In the genomic region with DNA sequence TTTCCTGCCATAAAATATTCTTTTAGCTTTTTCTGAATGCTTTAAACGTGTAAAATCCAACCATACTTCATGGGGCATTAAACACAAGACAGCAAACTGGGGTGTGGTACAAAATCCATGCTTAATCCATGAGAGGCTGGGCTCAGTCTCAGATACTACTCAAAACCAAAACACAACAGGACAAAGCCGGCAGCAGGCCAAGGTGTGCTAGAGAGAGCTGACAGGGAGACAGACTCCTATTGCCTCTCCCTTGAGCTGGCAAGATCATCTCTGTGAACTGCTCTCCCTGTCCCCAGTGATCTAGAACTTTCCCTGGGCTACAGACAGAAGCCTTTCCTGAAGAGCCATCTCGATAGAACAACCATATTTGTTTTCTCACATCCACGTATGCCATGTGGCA, we compare ENCODE assay signal across 19 mouse cellular contexts. TPM values are rescaled to one million over a fixed set of nuclear protein-coding genes. Genes with fewer than 3 reads are reported as not detected.
DNase-seq lines count a peak whose midpoint lies in the region; ATAC-seq and TF ChIP-seq lines count a peak whose summit lies in the region.
"Had no signal": no experiment of that assay in that cellular context is flagged by ENCODE, and none has a peak within 500 bp of the region (broad histone marks: within the 10 kb centered on the region; RNA-seq: fewer than 3 reads in every experiment).

No protein-coding gene starts in this region.

- no peaks in the 10 kb centered on the region for H3K27me3 ChIP-seq in embryonic facial prominence, embryonic 14.5 days (replicated peaks; ENCODE audit: control insufficient read depth, insufficient read depth, low read length)
- peaks cover 21% of the 10 kb centered on the region for H3K27me3 ChIP-seq in embryonic facial prominence, embryonic 10.5 days (replicated peaks; ENCODE audit: low read depth, poor library complexity, severe bottlenecking)
- no peaks in the 10 kb centered on the region for H3K27me3 ChIP-seq in heart, postnatal 0 days (ENCODE audit: control insufficient read depth, insufficient read depth, low read length)
- H3K27me3 ChIP-seq in liver, adult 2 months (ENCODE audit: control insufficient read depth, insufficient read depth, low read length), result no peaks in the 10 kb centered on the region
- H3K27me3 ChIP-seq in liver, postnatal 0 days (ENCODE audit: insufficient read depth, low read length), result no peaks in the 10 kb centered on the region
- H3K27me3 ChIP-seq: embryonic facial prominence, embryonic 15.5 days; hindbrain, embryonic 12.5 days; limb, embryonic 15.5 days; liver, embryonic 15.5 days had no signal

- TF ChIP-seq POLR2A in liver, adult 2 months (IDR thresholded peaks at IDR 0.05; ENCODE audit: extremely low read depth, insufficient read depth, low read length), result no peak

- intact Hi-C loops in heart, postnatal 36 days (cut with DNase I), result no loop called here

- no peak overlapping the region for H3K4me3 ChIP-seq in embryonic facial prominence, embryonic 14.5 days (ENCODE audit: low read depth, low read length)
- H3K4me3 ChIP-seq in embryonic facial prominence, embryonic 10.5 days, result no peak overlapping the region
- H3K4me3 ChIP-seq in heart, postnatal 0 days (ENCODE audit: low read depth, low read length), result no peak overlapping the region
- no peak overlapping the region for H3K4me3 ChIP-seq in liver, adult 2 months (ENCODE audit: insufficient read depth, low read depth, low read length)
- H3K4me3 ChIP-seq in liver, postnatal 0 days (ENCODE audit: low read depth, low read length), result no peak overlapping the region
- H3K4me3 ChIP-seq: embryonic facial prominence, embryonic 15.5 days; heart, adult 2 months; hindbrain, embryonic 12.5 days; limb, embryonic 15.5 days; liver, embryonic 15.5 days had no signal

- H3K36me3 ChIP-seq in embryonic facial prominence, embryonic 14.5 days (ENCODE audit: control insufficient read depth, insufficient read depth, low read length), result 0 out of 2 replicates have a peak, but pooled peaks cover 9% of the 10 kb centered on the region
- H3K36me3 ChIP-seq in embryonic facial prominence, embryonic 10.5 days (replicated peaks), result peaks cover 7% of the 10 kb centered on the region
- peaks cover 6% of the 10 kb centered on the region; the same call in 1 of the 2 replicates for H3K36me3 ChIP-seq in heart, postnatal 0 days (replicated peaks; ENCODE audit: control insufficient read depth, insufficient read depth, low read length)
- H3K36me3 ChIP-seq in liver, adult 2 months (ENCODE audit: control insufficient read depth, insufficient read depth, low read length), result peaks cover 5% of the 10 kb centered on the region
- H3K36me3 ChIP-seq in liver, postnatal 0 days (replicated peaks; ENCODE audit: insufficient read depth, low read length), result peaks cover 4% of the 10 kb centered on the region; the same call in 1 of the 2 replicates
- H3K36me3 ChIP-seq: hindbrain, embryonic 12.5 days had no signal

- no peak overlapping the region for H3K4me2 ChIP-seq in embryonic facial prominence, embryonic 14.5 days (ENCODE audit: low read depth, low read length)
- no peak overlapping the region for H3K4me2 ChIP-seq in heart, postnatal 0 days (ENCODE audit: low read depth, low read length)
- H3K4me2 ChIP-seq in liver, postnatal 0 days (ENCODE audit: low read depth, low read length), result no peak overlapping the region; the same call in none of the 2 replicates
- H3K4me2 ChIP-seq: embryonic facial prominence, embryonic 15.5 days; hindbrain, embryonic 12.5 days; limb, embryonic 15.5 days; liver, embryonic 15.5 days had no signal

- TF ChIP-seq EP300 in heart, postnatal 0 days (IDR thresholded peaks at IDR 0.05; ENCODE audit: low read depth), result no peak
- no peak for TF ChIP-seq EP300 in liver, postnatal 0 days (IDR thresholded peaks at IDR 0.05; ENCODE audit: low read depth)

- DNase-seq in adrenal gland, adult 2 months, result peak; percentile 41
- no peak for DNase-seq in adrenal gland, adult 18-20 months (ENCODE audit: low spot score in 2 of 2)
- DNase-seq in embryonic facial prominence, embryonic 14.5 days (ENCODE audit: low spot score), result peak; percentile 16
- no peak for DNase-seq in embryonic facial prominence, embryonic 10.5 days (ENCODE audit: low spot score)
- no peak for DNase-seq in heart, postnatal 0 days (ENCODE audit: low spot score)
- no peak for DNase-seq in heart, postnatal 36 days
- DNase-seq in liver, adult 2 months (ENCODE audit: extremely low read depth, low read depth, low spot score), result peak; percentile 64
- no peak for DNase-seq in liver, postnatal 0 days
- DNase-seq: cerebellum, adult 9-10 months; heart, adult 2 months; heart, postnatal 10 days; left cerebral cortex, postnatal 4 days; lung, postnatal 4 days; midbrain, embryonic 14.5 days had no signal

- ATAC-seq in embryonic facial prominence, embryonic 14.5 days (ENCODE audit: low read depth), result no peak
- no peak for ATAC-seq in heart, postnatal 0 days (ENCODE audit: insufficient read depth, low read depth)
- no peak for ATAC-seq in liver, postnatal 0 days
- ATAC-seq: forebrain, embryonic 14.5 days had no signal

- H3K27ac ChIP-seq in embryonic facial prominence, embryonic 14.5 days (replicated peaks; ENCODE audit: low read depth, low read length), result no peak overlapping the region
- no peak overlapping the region for H3K27ac ChIP-seq in embryonic facial prominence, embryonic 10.5 days (replicated peaks)
- 0 out of 2 replicates have a peak overlapping the region, but pooled peaks have one; percentile 25 for H3K27ac ChIP-seq in heart, postnatal 0 days (ENCODE audit: low read depth)
- peak overlapping the region; percentile 22; the same call in 1 of the 2 replicates for H3K27ac ChIP-seq in liver, adult 2 months (replicated peaks; ENCODE audit: insufficient read depth, low read depth, low read length)
- H3K27ac ChIP-seq in liver, postnatal 0 days (ENCODE audit: low read depth), result no peak overlapping the region
- H3K27ac ChIP-seq: embryonic facial prominence, embryonic 15.5 days; heart, adult 2 months; hindbrain, embryonic 12.5 days; limb, embryonic 15.5 days; liver, embryonic 15.5 days had no signal

- no peak overlapping the region for H3K9ac ChIP-seq in embryonic facial prominence, embryonic 14.5 days (ENCODE audit: low read depth, low read length)
- no peak overlapping the region for H3K9ac ChIP-seq in heart, postnatal 0 days (replicated peaks; ENCODE audit: low read depth, low read length)
- no peak overlapping the region for H3K9ac ChIP-seq in liver, adult 2 months (ENCODE audit: low read depth, low read length)
- no peak overlapping the region for H3K9ac ChIP-seq in liver, postnatal 0 days (replicated peaks)
- H3K9ac ChIP-seq: embryonic facial prominence, embryonic 15.5 days; hindbrain, embryonic 12.5 days; limb, embryonic 15.5 days; liver, embryonic 15.5 days had no signal

- 69% methylated on average over 4 of the region's 4 CpGs for WGBS in embryonic facial prominence, embryonic 14.5 days
- 79% methylated on average over 4 of the region's 4 CpGs for WGBS in embryonic facial prominence, embryonic 10.5 days
- 63% methylated on average over 4 of the region's 4 CpGs for WGBS in heart, postnatal 0 days
- 57% methylated on average over 4 of the region's 4 CpGs for WGBS in liver, adult 2 months
- 75% methylated on average over 4 of the region's 4 CpGs for WGBS in liver, postnatal 0 days (ENCODE audit: insufficient replicate concordance)

- peaks cover 39% of the 10 kb centered on the region; the same call in 1 of the 2 replicates for H3K79me2 ChIP-seq in liver, adult 2 months (ENCODE audit: control insufficient read depth, insufficient read depth, low read length)

- no peaks in the 10 kb centered on the region for H3K9me3 ChIP-seq in embryonic facial prominence, embryonic 14.5 days (ENCODE audit: control insufficient read depth, low read length)
- no peaks in the 10 kb centered on the region for H3K9me3 ChIP-seq in embryonic facial prominence, embryonic 10.5 days
- no peaks in the 10 kb centered on the region for H3K9me3 ChIP-seq in heart, postnatal 0 days (replicated peaks; ENCODE audit: control insufficient read depth, low read length)
- H3K9me3 ChIP-seq in liver, postnatal 0 days (ENCODE audit: low read length), result no peaks in the 10 kb centered on the region
- H3K9me3 ChIP-seq: embryonic facial prominence, embryonic 15.5 days; hindbrain, embryonic 12.5 days; limb, embryonic 15.5 days; liver, embryonic 15.5 days had no signal

- TF ChIP-seq CTCF in heart, postnatal 0 days (IDR thresholded peaks at IDR 0.05; ENCODE audit: low read depth), result no peak
- no peak for TF ChIP-seq CTCF in liver, adult 2 months (IDR thresholded peaks at IDR 0.05; ENCODE audit: low read depth, low read length)
- TF ChIP-seq CTCF in liver, postnatal 0 days (IDR thresholded peaks at IDR 0.05; ENCODE audit: low read depth), result no peak

- H3K4me1 ChIP-seq in embryonic facial prominence, embryonic 14.5 days (ENCODE audit: control insufficient read depth, insufficient read depth, low read length), result peaks cover 8% of the 10 kb centered on the region
- peaks cover 24% of the 10 kb centered on the region for H3K4me1 ChIP-seq in embryonic facial prominence, embryonic 10.5 days
- peaks cover 9% of the 10 kb centered on the region; the same call in 1 of the 2 replicates for H3K4me1 ChIP-seq in heart, postnatal 0 days (ENCODE audit: control insufficient read depth, insufficient read depth)
- H3K4me1 ChIP-seq in liver, adult 2 months (ENCODE audit: control insufficient read depth, insufficient read depth, low read length), result peaks cover 15% of the 10 kb centered on the region
- H3K4me1 ChIP-seq in liver, postnatal 0 days (ENCODE audit: insufficient read depth), result peaks cover 22% of the 10 kb centered on the region

RNA-seq across cellular contexts. Expression of gene Sgpp1, which starts 5.1 kb away (rescaled TPM):
- 100 to 1,000 TPM; 141 to 178 TPM for total RNA-seq in adrenal gland, adult 2 months (2021)
- 143 and 152 TPM in 2 replicates for polyA plus RNA-seq in adrenal gland, adult 2 months (2012; rRNA removed)
- 100 to 1,000 TPM in 1 of 2 experiments, 10 to 100 TPM in 1; 73.8 to 209 TPM for total RNA-seq in adrenal gland, adult 18-20 months (2021)
- polyA plus RNA-seq in embryonic facial prominence, embryonic 14.5 days (2014; fragmentation: Nextera tagmentation; extraction: Ambion mirVana), result 28.1 and 31.6 TPM in 2 replicates
- polyA plus RNA-seq in embryonic facial prominence, embryonic 10.5 days (2016; fragmentation: Nextera tagmentation; extraction: Ambion mirVana), result 6.0 and 6.5 TPM in 2 replicates
- 28.4 and 38.1 TPM in 2 replicates for total RNA-seq in heart, postnatal 0 days (2014; rRNA removed; ENCODE audit: low replicate concordance)
- 10.2 and 10.4 TPM in 2 replicates for polyA plus RNA-seq in heart, postnatal 0 days (2015; fragmentation: Nextera tagmentation; extraction: Ambion mirVana)
- total RNA-seq in heart, postnatal 36 days (2021), result 10 to 100 TPM; 19.8 to 20.4 TPM
- total RNA-seq in liver, adult 2 months (2014; rRNA removed), result 42.8 and 45.7 TPM in 2 replicates
- polyA plus RNA-seq in liver, adult 2 months (2012; rRNA removed), result 36.1 and 42.2 TPM in 2 replicates
- 13.8 and 17.4 TPM in 2 replicates for polyA plus RNA-seq in liver, postnatal 0 days (2015; fragmentation: Nextera tagmentation; extraction: Ambion mirVana)

Comparison
In these comparisons a context has a peak if more than half of its experiments do, and no peak if none do; other contexts are left out.
1. DNase-seq: peak in adrenal gland, adult 2 months (single experiment), embryonic facial prominence, embryonic 14.5 days (single experiment) and liver, adult 2 months (single experiment); none in adrenal gland, adult 18-20 months (0 of 2), embryonic facial prominence, embryonic 10.5 days (single experiment), heart, postnatal 0 days (single experiment), heart, postnatal 36 days (0 of 2) and liver, postnatal 0 days (single experiment).
2. H3K27ac ChIP-seq: peak in heart, postnatal 0 days (single experiment) and liver, adult 2 months (single experiment); none in embryonic facial prominence, embryonic 14.5 days (single experiment), embryonic facial prominence, embryonic 10.5 days (single experiment) and liver, postnatal 0 days (single experiment).